Mouse (Mus musculus) olfactory bulb, adult 2 months (tissue): ENCODE data around the gene Gkn1. TPM values are rescaled to one million over a fixed set of nuclear protein-coding genes. Genes with fewer than 3 reads are reported as not detected.

ENCODE experiments used
- H3K27ac ChIP-seq: fragments of 200-500 bp; 2 replicates; pipeline ENCODE4 v1.5.1; 2012; ENCODE audit warnings: low read depth, low read length; ENCODE audit not compliant: insufficient read depth
- H3K4me1 ChIP-seq: fragments of 200-500 bp; 2 replicates; pipeline ENCODE4 v1.6.1; 2012; ENCODE audit warnings: low read length; ENCODE audit not compliant: control insufficient read depth, insufficient read depth
- H3K4me3 ChIP-seq: fragments of 200-500 bp; 2 replicates; pipeline ENCODE4 v1.5.1; 2012; ENCODE audit warnings: mild to moderate bottlenecking, low read depth, low read length, moderate library complexity; ENCODE audit not compliant: insufficient read depth
- POLR2A ChIP-seq: fragments of 200-500 bp; IDR thresholded peaks from 2 replicates; pipeline ENCODE4 v1.6.1; 2012; ENCODE audit warnings: mild to moderate bottlenecking, low read depth, low read length, moderate library complexity; ENCODE audit not compliant: insufficient read depth
- WGBS: fragments of 180-500 bp; shearing (Covaris S2); methylation state at CpG from one replicate; pipeline ENCODE4 v1.1.7; 2018; 5-methylcytosine and 5-hydroxymethylcytosine counted together
- polyA plus RNA-seq: library from polyadenylated mRNA; stranded (reverse); fragments of >200 nt; gene quantifications from 2 replicates; pipeline ENCODE4 v1.2.4, GENCODE M21; 2012; ENCODE audit warnings: low replicate concordance; ENCODE audit not compliant: missing spikeins, insufficient read depth, insufficient read length

The Gkn1 gene
- polyA plus RNA-seq, 1 experiment = not detected

DNA sequence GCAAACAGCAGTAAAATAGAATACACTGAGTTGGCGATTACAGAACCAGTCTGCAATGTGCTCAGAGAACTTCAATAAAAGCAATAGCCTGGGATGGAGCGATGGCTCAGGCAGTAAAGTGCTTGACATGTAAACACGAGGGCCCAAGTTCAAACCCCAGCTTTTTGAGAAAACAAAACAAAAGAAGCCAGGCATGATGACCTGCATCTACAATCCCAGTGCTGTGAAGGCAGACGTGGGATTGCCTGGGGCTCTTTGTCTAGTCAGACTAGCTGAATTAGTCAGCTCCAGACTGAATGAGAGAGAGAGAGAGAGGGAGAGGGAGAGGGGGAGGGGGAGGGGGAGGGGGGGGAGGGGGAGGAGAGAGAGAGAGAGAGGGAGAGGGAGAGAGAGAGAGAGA, 48.8 kb downstream of the Gkn1 start:
- WGBS = 56% methylated on average over 4 of the region's 4 CpGs
- Histone ChIP-seq H3K4me1 (no peaks in the 10 kb centered on the region), H3K27ac (no peak overlapping the region), H3K4me3 (no peak overlapping the region)
- no peak for TF ChIP-seq POLR2A

Other genes with a start within 250 kb of the Gkn1 start
- not detected in 2 replicates for gene D6Ertd527e, start 246.2 kb downstream of the Gkn1 start, polyA plus RNA-seq
- gene Antxr1, start 15.1 kb downstream of the Gkn1 start, polyA plus RNA-seq = not detected in 2 replicates
- not detected in 2 replicates for gene Gkn2, start 22.4 kb upstream of the Gkn1 start, polyA plus RNA-seq
- not detected in 2 replicates for gene Gkn3, start 38.0 kb upstream of the Gkn1 start, polyA plus RNA-seq
- gene Bmp10, start 78.1 kb upstream of the Gkn1 start, polyA plus RNA-seq = not detected in 2 replicates
- gene Arhgap25, start 182.3 kb upstream of the Gkn1 start, polyA plus RNA-seq = not detected in 2 replicates
- gene Prokr1, start 239.8 kb upstream of the Gkn1 start, polyA plus RNA-seq = not detected in 2 replicates